Comparison of ENCODE assay signal across 9 mouse cellular contexts in the genomic region with DNA sequence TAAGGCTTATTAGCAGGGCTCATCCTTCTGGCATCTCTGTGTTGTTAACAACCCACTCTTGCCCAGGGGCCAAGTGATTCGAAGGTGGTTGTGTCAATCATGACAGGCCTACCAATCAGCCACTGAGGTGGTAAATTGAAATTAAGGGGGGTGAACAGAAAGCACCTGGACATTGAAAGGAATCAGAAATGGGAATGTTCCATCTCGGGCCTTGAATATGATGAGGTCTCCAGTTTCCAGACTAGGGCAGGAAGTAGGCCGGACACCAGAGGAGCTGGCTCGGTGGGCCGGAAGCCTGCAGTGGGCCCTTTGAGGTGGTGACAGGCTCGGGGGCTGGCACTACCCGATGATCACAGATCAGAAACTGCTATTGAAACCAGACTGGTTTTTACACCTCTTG. TPM values are rescaled to one million over a fixed set of nuclear protein-coding genes. Genes with fewer than 3 reads are reported as not detected.
A peak's percentile ranks its signal among the peaks of the same experiment; 100 is the strongest.
DNase-seq lines count a peak whose midpoint lies in the region; ATAC-seq and TF ChIP-seq lines count a peak whose summit lies in the region.
"Had no signal": no experiment of that assay in that cellular context is flagged by ENCODE, and none has a peak within 500 bp of the region (broad histone marks: within the 10 kb centered on the region; RNA-seq: fewer than 3 reads in every experiment).

No protein-coding gene starts in this region.

- no peak overlapping the region for H3K4me3 ChIP-seq in lung, embryonic 15.5 days
- H3K4me3 ChIP-seq in lung, adult 2 months (replicated peaks; ENCODE audit: extremely low read depth, low read depth, low read length), result no peak overlapping the region
- no peak overlapping the region for H3K4me3 ChIP-seq in heart, embryonic 11.5 days (ENCODE audit: low read depth, low read length)
- no peak overlapping the region for H3K4me3 ChIP-seq in hindbrain, embryonic 11.5 days (ENCODE audit: low read depth, low read length)

- 0 out of 2 replicates have a peak overlapping the region, but pooled peaks have one; percentile 13 for H3K9ac ChIP-seq in lung, embryonic 15.5 days
- H3K9ac ChIP-seq in heart, embryonic 11.5 days (ENCODE audit: low read depth, low read length), result peak overlapping the region; percentile 52
- no peak overlapping the region for H3K9ac ChIP-seq in hindbrain, embryonic 11.5 days (ENCODE audit: low read depth, low read length)
- H3K9ac ChIP-seq: stomach, embryonic 15.5 days had no signal

- H3K36me3 ChIP-seq in lung, embryonic 15.5 days, result no peaks in the 10 kb centered on the region
- H3K36me3 ChIP-seq in heart, embryonic 11.5 days (ENCODE audit: control insufficient read depth, insufficient read depth, low read length), result no peaks in the 10 kb centered on the region
- H3K36me3 ChIP-seq in hindbrain, embryonic 11.5 days (ENCODE audit: control insufficient read depth, insufficient read depth, low read length), result no peaks in the 10 kb centered on the region
- H3K36me3 ChIP-seq: stomach, embryonic 15.5 days had no signal

- 48% methylated on average over 7 of the region's 7 CpGs for WGBS in lung, embryonic 15.5 days
- 42% methylated on average over 7 of the region's 7 CpGs for WGBS in lung, adult 2 months
- 45% methylated on average over 7 of the region's 7 CpGs for WGBS in heart, embryonic 11.5 days (ENCODE audit: insufficient replicate concordance)
- WGBS in hindbrain, embryonic 11.5 days, result 78% methylated on average over 7 of the region's 7 CpGs

- no peak for DNase-seq in lung, adult 2 months
- DNase-seq in Muller cell, postnatal 12 days (ENCODE audit: inconsistent ontology term), result peak; percentile 46
- DNase-seq in kidney, postnatal 14 days, result peak; percentile 60
- DNase-seq in right cerebral cortex, postnatal 10 days (ENCODE audit: low spot score in 2 of 2), result peak; percentile 75 to 79
- DNase-seq in hindbrain, embryonic 11.5 days (ENCODE audit: low spot score), result no peak

- no peak for ATAC-seq in lung, embryonic 15.5 days (ENCODE audit: borderline replicate concordance, extremely low read depth, low FRiP score, low TSS enrichment)
- ATAC-seq in heart, embryonic 11.5 days (replicated peaks; ENCODE audit: insufficient number of reproducible peaks, low FRiP score, low TSS enrichment), result no peak
- no peak for ATAC-seq in hindbrain, embryonic 11.5 days (ENCODE audit: low FRiP score)
- no peak for ATAC-seq in cerebellum, adult (ENCODE audit: insufficient number of reproducible peaks, low FRiP score, low TSS enrichment)

- 0 out of 2 replicates have a peak overlapping the region, but pooled peaks have one; percentile 92 for H3K27ac ChIP-seq in lung, embryonic 15.5 days
- peak overlapping the region; percentile 85; the same call in 1 of the 2 replicates for H3K27ac ChIP-seq in heart, embryonic 11.5 days (ENCODE audit: low read depth, low read length)
- H3K27ac ChIP-seq in hindbrain, embryonic 11.5 days (ENCODE audit: low read depth, low read length), result no peak overlapping the region

- no peak for TF ChIP-seq CTCF in lung, adult 2 months (IDR thresholded peaks at IDR 0.05; ENCODE audit: insufficient read depth, low read length)

- no peaks in the 10 kb centered on the region for H3K27me3 ChIP-seq in lung, embryonic 15.5 days
- H3K27me3 ChIP-seq in heart, embryonic 11.5 days (ENCODE audit: control insufficient read depth, insufficient read depth, low read length), result peaks cover 4% of the 10 kb centered on the region; the same call in 1 of the 2 replicates
- peaks cover 4% of the 10 kb centered on the region; the same call in 1 of the 2 replicates for H3K27me3 ChIP-seq in hindbrain, embryonic 11.5 days (ENCODE audit: control insufficient read depth, insufficient read depth, low read length)
- H3K27me3 ChIP-seq: stomach, embryonic 15.5 days had no signal

- no peak for TF ChIP-seq POLR2A in lung, adult 2 months (IDR thresholded peaks at IDR 0.05; ENCODE audit: borderline replicate concordance, extremely low read depth, low read depth, low read length)

- H3K4me1 ChIP-seq in lung, embryonic 15.5 days, result peaks cover 52% of the 10 kb centered on the region
- peaks cover 12% of the 10 kb centered on the region; the same call in 1 of the 2 replicates for H3K4me1 ChIP-seq in lung, adult 2 months (ENCODE audit: control insufficient read depth, insufficient read depth, low read length)
- H3K4me1 ChIP-seq in heart, embryonic 11.5 days (ENCODE audit: control insufficient read depth, insufficient read depth, low read length), result peaks cover 39% of the 10 kb centered on the region
- H3K4me1 ChIP-seq in hindbrain, embryonic 11.5 days (replicated peaks; ENCODE audit: control insufficient read depth, insufficient read depth, low read length), result no peaks in the 10 kb centered on the region; the same call in 1 of the 2 replicates

- H3K4me2 ChIP-seq in lung, embryonic 15.5 days, result peak overlapping the region; percentile 75
- H3K4me2 ChIP-seq in heart, embryonic 11.5 days, result peak overlapping the region; percentile 60
- H3K4me2 ChIP-seq in hindbrain, embryonic 11.5 days (replicated peaks; ENCODE audit: low read depth, low read length), result no peak overlapping the region

- H3K9me3 ChIP-seq in lung, embryonic 15.5 days, result no peaks in the 10 kb centered on the region
- no peaks in the 10 kb centered on the region for H3K9me3 ChIP-seq in heart, embryonic 11.5 days (replicated peaks; ENCODE audit: control insufficient read depth, low read length)
- H3K9me3 ChIP-seq in hindbrain, embryonic 11.5 days (ENCODE audit: control insufficient read depth, low read length), result no peaks in the 10 kb centered on the region
- H3K9me3 ChIP-seq: stomach, embryonic 15.5 days had no signal

RNA-seq across cellular contexts. Expression of a gene that starts 3.2 kb away (rescaled TPM):
- 31.1 and 33.1 TPM in 2 replicates for polyA plus RNA-seq in lung, embryonic 15.5 days (2015; fragmentation: Nextera tagmentation; extraction: Ambion mirVana)
- 22.9 and 23.0 TPM in 2 replicates for polyA plus RNA-seq in lung, adult 2 months (2012; rRNA removed)
- polyA plus RNA-seq in heart, embryonic 11.5 days (2014; fragmentation: Nextera tagmentation; extraction: Ambion mirVana), result 36.3 and 37.0 TPM in 2 replicates
- 11.8 and 12.4 TPM in 2 replicates for polyA plus RNA-seq in hindbrain, embryonic 11.5 days (2014; fragmentation: Nextera tagmentation; extraction: Ambion mirVana)

RNA-seq across cellular contexts. Expression of a gene that starts 16.5 kb away (rescaled TPM):
- polyA plus RNA-seq in lung, embryonic 15.5 days (2015; fragmentation: Nextera tagmentation; extraction: Ambion mirVana), result 0.05 TPM in 1 of 2 replicates, not detected in the other
- polyA plus RNA-seq in lung, adult 2 months (2012; rRNA removed), result 0.02 and 0.03 TPM in 2 replicates
- 0.04 and 0.38 TPM in 2 replicates for polyA plus RNA-seq in heart, embryonic 11.5 days (2014; fragmentation: Nextera tagmentation; extraction: Ambion mirVana)
- polyA plus RNA-seq in hindbrain, embryonic 11.5 days (2014; fragmentation: Nextera tagmentation; extraction: Ambion mirVana), result 0.10 and 0.22 TPM in 2 replicates

RNA-seq across cellular contexts. Expression of a gene that starts 32.9 kb away (rescaled TPM):
- polyA plus RNA-seq in lung, embryonic 15.5 days (2015; fragmentation: Nextera tagmentation; extraction: Ambion mirVana), result 0.25 and 1.3 TPM in 2 replicates
- 11.0 and 12.8 TPM in 2 replicates for polyA plus RNA-seq in lung, adult 2 months (2012; rRNA removed)
- not detected in 2 replicates for polyA plus RNA-seq in heart, embryonic 11.5 days (2014; fragmentation: Nextera tagmentation; extraction: Ambion mirVana)
- not detected in 2 replicates for polyA plus RNA-seq in hindbrain, embryonic 11.5 days (2014; fragmentation: Nextera tagmentation; extraction: Ambion mirVana)

RNA-seq across cellular contexts. Expression of a gene that starts 44.6 kb away (rescaled TPM):
- polyA plus RNA-seq in lung, embryonic 15.5 days (2015; fragmentation: Nextera tagmentation; extraction: Ambion mirVana), result 17.5 and 27.3 TPM in 2 replicates
- polyA plus RNA-seq in lung, adult 2 months (2012; rRNA removed), result 145 and 187 TPM in 2 replicates
- 3.4 and 9.2 TPM in 2 replicates for polyA plus RNA-seq in heart, embryonic 11.5 days (2014; fragmentation: Nextera tagmentation; extraction: Ambion mirVana)
- 6.4 and 7.6 TPM in 2 replicates for polyA plus RNA-seq in hindbrain, embryonic 11.5 days (2014; fragmentation: Nextera tagmentation; extraction: Ambion mirVana)

RNA-seq across cellular contexts. Expression of a gene that starts 59.5 kb away (rescaled TPM):
- 0.06 and 0.20 TPM in 2 replicates for polyA plus RNA-seq in lung, embryonic 15.5 days (2015; fragmentation: Nextera tagmentation; extraction: Ambion mirVana)
- polyA plus RNA-seq in lung, adult 2 months (2012; rRNA removed), result 0.33 and 1.2 TPM in 2 replicates
- 0.64 TPM in 1 of 2 replicates, not detected in the other for polyA plus RNA-seq in heart, embryonic 11.5 days (2014; fragmentation: Nextera tagmentation; extraction: Ambion mirVana)
- 0.05 and 0.24 TPM in 2 replicates for polyA plus RNA-seq in hindbrain, embryonic 11.5 days (2014; fragmentation: Nextera tagmentation; extraction: Ambion mirVana)

Comparison
In these comparisons a context has a peak if more than half of its experiments do, and no peak if none do; other contexts are left out.
1. DNase-seq: peak in Muller cell, postnatal 12 days (single experiment), kidney, postnatal 14 days (single experiment) and right cerebral cortex, postnatal 10 days (2 of 2); none in lung, adult 2 months (single experiment) and hindbrain, embryonic 11.5 days (single experiment).